Comparison of ENCODE assay signal across 8 mouse cellular contexts in the genomic region with DNA sequence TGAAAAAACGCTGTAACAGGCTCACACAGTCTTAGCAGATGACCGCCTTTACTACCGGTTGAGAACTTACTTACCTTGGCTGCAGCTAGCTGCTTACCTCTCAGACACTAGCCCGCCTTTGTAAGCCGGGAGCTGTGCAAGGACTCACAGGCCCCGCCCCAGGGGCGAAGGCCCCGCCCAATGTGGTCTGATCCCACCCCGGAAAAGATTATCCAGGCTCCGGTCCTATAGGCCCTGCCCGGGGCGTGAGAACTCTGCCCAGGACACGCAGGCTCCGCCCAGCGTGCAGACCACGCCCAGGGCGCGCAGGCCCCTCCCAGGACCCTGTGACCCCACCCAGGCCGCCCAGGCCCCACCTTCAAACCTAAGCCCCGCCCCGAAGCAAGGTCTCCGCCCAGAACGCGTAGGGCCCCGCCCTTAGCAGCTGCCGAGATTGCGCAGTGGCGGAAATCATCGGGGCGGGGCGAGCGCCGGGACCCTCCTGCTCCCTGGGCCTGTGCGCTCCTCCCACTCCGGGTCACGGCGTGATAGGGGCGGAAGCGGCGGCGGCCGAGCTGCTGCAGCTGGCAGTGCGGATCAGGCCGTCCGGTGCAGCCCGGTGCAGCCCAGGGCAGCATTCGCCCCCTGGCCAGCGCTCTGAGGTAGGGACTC. TPM values are rescaled to one million over a fixed set of nuclear protein-coding genes. Genes with fewer than 3 reads are reported as not detected.
DNase-seq lines count a peak whose midpoint lies in the region; ATAC-seq and TF ChIP-seq lines count a peak whose summit lies in the region.

A gene (plus strand): TSS at position 470 of the 651 bp plus-strand sequence.

- H3K9ac ChIP-seq in forebrain, embryonic 16.5 days (replicated peaks; ENCODE audit: low read depth, low read length), result peak within 1 kb of the TSS; percentile 90
- H3K9ac ChIP-seq in lung, embryonic 14.5 days, result peak within 1 kb of the TSS; percentile 64

- no peak for TF ChIP-seq CTCF in G1E (IDR thresholded peaks at IDR 0.05; ENCODE audit: low read depth, low read length)
- TF ChIP-seq CTCF in layer of hippocampus, adult 2 months (conservative IDR thresholded peaks at IDR 0.05), result no peak
- no peak for TF ChIP-seq CTCF in lung, embryonic 14.5 days (IDR thresholded peaks at IDR 0.05; ENCODE audit: low read depth)
- TF ChIP-seq CTCF in olfactory bulb, adult 2 months (IDR thresholded peaks at IDR 0.05; ENCODE audit: insufficient read depth, low read depth, low read length), result no peak
- peak; percentile 65 for TF ChIP-seq CTCF in thymus, adult 2 months (IDR thresholded peaks at IDR 0.05; ENCODE audit: borderline replicate concordance, control insufficient read depth, extremely low read depth, insufficient read depth, low read length, poor library complexity)

- H3K9me3 ChIP-seq in G1E (replicated peaks), result no peaks in the 10 kb centered on the region
- H3K9me3 ChIP-seq in forebrain, embryonic 16.5 days (ENCODE audit: control insufficient read depth, low read length), result no peaks in the 10 kb centered on the region
- no peaks in the 10 kb centered on the region for H3K9me3 ChIP-seq in lung, embryonic 14.5 days (ENCODE audit: low read depth, low read length)

- no peaks in the 10 kb centered on the region for H3K27me3 ChIP-seq in G1E (ENCODE audit: insufficient read depth, low read length)
- H3K27me3 ChIP-seq in forebrain, embryonic 16.5 days (replicated peaks; ENCODE audit: control insufficient read depth, insufficient read depth, low read length), result no peaks in the 10 kb centered on the region
- no peaks in the 10 kb centered on the region for H3K27me3 ChIP-seq in lung, embryonic 14.5 days (ENCODE audit: insufficient read depth, low read length)
- no peaks in the 10 kb centered on the region for H3K27me3 ChIP-seq in thymus, adult 2 months (ENCODE audit: control insufficient read depth, insufficient read depth, low read length)

- peak within 1 kb of the TSS; percentile 96 for H3K4me2 ChIP-seq in forebrain, embryonic 16.5 days (ENCODE audit: low read length)
- peak within 1 kb of the TSS; percentile 100 for H3K4me2 ChIP-seq in lung, embryonic 14.5 days

- H3K4me1 ChIP-seq in G1E (ENCODE audit: insufficient read depth, low read depth, low read length), result peaks cover 15% of the 10 kb centered on the region
- peaks cover 15% of the 10 kb centered on the region for H3K4me1 ChIP-seq in forebrain, embryonic 16.5 days (replicated peaks; ENCODE audit: control insufficient read depth, insufficient read depth, low read length)
- peaks cover 4% of the 10 kb centered on the region; the same call in 1 of the 2 replicates for H3K4me1 ChIP-seq in lung, embryonic 14.5 days (ENCODE audit: insufficient read depth)
- peaks cover 13% of the 10 kb centered on the region for H3K4me1 ChIP-seq in olfactory bulb, adult 2 months (ENCODE audit: control insufficient read depth, insufficient read depth, low read length)
- peaks cover 9% of the 10 kb centered on the region for H3K4me1 ChIP-seq in thymus, adult 2 months (replicated peaks; ENCODE audit: control insufficient read depth, insufficient read depth, low read length)

- DNase-seq in G1E (ENCODE audit: low spot score), result peak; percentile 96
- peak; percentile 96 to 100 for DNase-seq in cerebellum, adult 18-20 months
- DNase-seq in heart, postnatal 36 days, result peak; percentile 99 to 100
- peak; percentile 98 for DNase-seq in layer of hippocampus, adult 2 months (ENCODE audit: low spot score in 2 of 2)
- DNase-seq in lung, embryonic 14.5 days, result peak; percentile 99
- peak; percentile 98 for DNase-seq in thymus, adult 2 months

- H3K4me3 ChIP-seq in G1E (ENCODE audit: low read depth, low read length), result peak within 1 kb of the TSS; percentile 86
- peak within 1 kb of the TSS; percentile 95 for H3K4me3 ChIP-seq in forebrain, embryonic 16.5 days (replicated peaks; ENCODE audit: low read length)
- H3K4me3 ChIP-seq in layer of hippocampus, adult 2 months, result peak within 1 kb of the TSS; percentile 86
- peak within 1 kb of the TSS; percentile 84 for H3K4me3 ChIP-seq in lung, embryonic 14.5 days (ENCODE audit: low read depth, low read length)
- peak within 1 kb of the TSS; percentile 92 for H3K4me3 ChIP-seq in olfactory bulb, adult 2 months (ENCODE audit: insufficient read depth, low read depth, low read length)
- H3K4me3 ChIP-seq in thymus, adult 2 months (ENCODE audit: control insufficient read depth, insufficient read depth, low read length), result peak within 1 kb of the TSS; percentile 82

- H3K36me3 ChIP-seq in G1E (replicated peaks), result peaks cover 7% of the 10 kb centered on the region
- H3K36me3 ChIP-seq in forebrain, embryonic 16.5 days (ENCODE audit: control insufficient read depth, insufficient read depth), result no peaks in the 10 kb centered on the region
- H3K36me3 ChIP-seq in lung, embryonic 14.5 days (ENCODE audit: insufficient read depth), result no peaks in the 10 kb centered on the region
- H3K36me3 ChIP-seq in thymus, adult 2 months (ENCODE audit: control insufficient read depth, insufficient read depth, low read length), result no peaks in the 10 kb centered on the region

- under 1% methylated on average over 47 of the region's 48 CpGs for WGBS in forebrain, embryonic 16.5 days
- 1% methylated on average over 47 of the region's 48 CpGs for WGBS in lung, embryonic 14.5 days
- WGBS in olfactory bulb, adult 2 months, result under 1% methylated on average over 48 of the region's 48 CpGs
- under 1% methylated on average over 48 of the region's 48 CpGs for WGBS in thymus, adult 2 months

- peak within 1 kb of the TSS; percentile 78 for H3K27ac ChIP-seq in forebrain, embryonic 16.5 days (ENCODE audit: low read length)
- peak within 1 kb of the TSS; percentile 73 for H3K27ac ChIP-seq in layer of hippocampus, adult 2 months
- no peak within 1 kb of the TSS for H3K27ac ChIP-seq in lung, embryonic 14.5 days (ENCODE audit: low read depth)
- H3K27ac ChIP-seq in olfactory bulb, adult 2 months (ENCODE audit: insufficient read depth, low read depth, low read length), result no peak within 1 kb of the TSS
- H3K27ac ChIP-seq in thymus, adult 2 months (ENCODE audit: control insufficient read depth, insufficient read depth, low read length), result no peak within 1 kb of the TSS

- TF ChIP-seq POLR2A in olfactory bulb, adult 2 months (IDR thresholded peaks at IDR 0.05; ENCODE audit: insufficient read depth, low read depth, low read length), result peak; percentile 49; the same call in 1 of the 2 replicates
- TF ChIP-seq POLR2A in thymus, adult 2 months (IDR thresholded peaks at IDR 0.05; ENCODE audit: control insufficient read depth, extremely low read depth, insufficient read depth, low read length, poor library complexity), result peak; percentile 97

- intact Hi-C loops in heart, postnatal 36 days (cut with DNase I), result no loop called here

- peak; percentile 96 for ATAC-seq in G1E (ENCODE audit: extremely low read depth, insufficient number of reproducible peaks, low FRiP score, poor library complexity, severe bottlenecking)
- ATAC-seq in forebrain, embryonic 16.5 days, result peak; percentile 94
- ATAC-seq in lung, embryonic 14.5 days (ENCODE audit: insufficient read depth), result peak; percentile 97

RNA-seq across cellular contexts. Expression of the gene that starts here (rescaled TPM):
- 8.7 and 9.3 TPM in 2 replicates for total RNA-seq in G1E (2014; fragmentation: Nextera tagmentation)
- total RNA-seq in G1E (2017), result 12.7 and 15.2 TPM in 2 replicates
- polyA plus RNA-seq in G1E (2012), result 2.6 and 2.8 TPM in 2 replicates
- polyA plus RNA-seq in forebrain, embryonic 16.5 days (2015; fragmentation: Nextera tagmentation; extraction: Ambion mirVana), result 24.7 and 28.1 TPM in 2 replicates
- total RNA-seq in heart, postnatal 36 days (2021), result 10 to 100 TPM; 10.1 to 10.3 TPM
- 1 to 10 TPM; 7.5 to 9.8 TPM for total RNA-seq in layer of hippocampus, adult 2 months (2021)
- 11.8 and 12.5 TPM in 2 replicates for polyA plus RNA-seq in lung, embryonic 14.5 days (2014; fragmentation: Nextera tagmentation; extraction: Ambion mirVana)
- not detected in 2 replicates for polyA plus RNA-seq in olfactory bulb, adult 2 months (2012; ENCODE audit: insufficient read depth, insufficient read length, low replicate concordance, missing spikeins)
- polyA plus RNA-seq in thymus, adult 2 months (2012; rRNA removed), result 23.6 and 25.2 TPM in 2 replicates

Comparison
In these comparisons a context has a peak if more than half of its experiments do, and no peak if none do; other contexts are left out.
1. H3K27ac ChIP-seq: peak in forebrain, embryonic 16.5 days (single experiment) and layer of hippocampus, adult 2 months (single experiment); none in lung, embryonic 14.5 days (single experiment), olfactory bulb, adult 2 months (single experiment) and thymus, adult 2 months (single experiment).
2. Peak in every context shown above with its lines, with median percentiles within 50 percentile points of each other: ATAC-seq, DNase-seq and H3K4me3 ChIP-seq.